Mouse (Mus musculus) forebrain, embryonic 11.5 days (tissue): ENCODE results near the gene Pank4. TPM values are rescaled to one million over a fixed set of nuclear protein-coding genes. Genes with fewer than 3 reads are reported as not detected.

Experiments used
- ATAC-seq: fragments of 200-750 bp; cut with Nextera tagmentation; replicated peaks from 2 replicates; pipeline ENCODE4 v1.8.0; 2017; ENCODE audit warnings: moderate TSS enrichment; ENCODE audit not compliant: low FRiP score
- DNase-seq: peaks from one replicate; pipeline ENCODE4 v3.0.0-alpha.2; 2017; ENCODE audit warnings: low spot score
- H3K27ac ChIP-seq: fragments of 300-500 bp; sonication (generic); 2 replicates; pipeline ENCODE4 v1.5.1; 2014; ENCODE audit warnings: low read depth, low read length
- H3K27me3 ChIP-seq: fragments of 300-500 bp; sonication (generic); 2 replicates; pipeline ENCODE4 v1.6.1; 2014; ENCODE audit warnings: mild to moderate bottlenecking, low read length, mixed read lengths; ENCODE audit not compliant: control insufficient read depth, insufficient read depth
- H3K36me3 ChIP-seq: fragments of 300-500 bp; sonication (generic); 2 replicates; pipeline ENCODE4 v1.6.1; 2014; ENCODE audit warnings: mild to moderate bottlenecking, low read length, moderate library complexity, mixed read lengths; ENCODE audit not compliant: control insufficient read depth, insufficient read depth
- H3K4me1 ChIP-seq: fragments of 300-500 bp; sonication (generic); replicated peaks from 2 replicates; pipeline ENCODE4 v1.6.1; 2014; ENCODE audit warnings: low read length, mixed read lengths; ENCODE audit not compliant: control insufficient read depth, insufficient read depth
- H3K4me2 ChIP-seq: fragments of 300-500 bp; sonication (generic); 2 replicates; pipeline ENCODE4 v1.6.1; 2014; ENCODE audit warnings: low read depth, mild to moderate bottlenecking, low read length, moderate library complexity, mixed read lengths; ENCODE audit not compliant: severe bottlenecking
- H3K4me3 ChIP-seq: fragments of 300-500 bp; sonication (generic); 2 replicates; pipeline ENCODE4 v1.5.1; 2014; ENCODE audit warnings: low read depth, low read length
- H3K9ac ChIP-seq: fragments of 300-500 bp; sonication (generic); 2 replicates; pipeline ENCODE4 v1.6.1; 2014; ENCODE audit warnings: low read length
- H3K9me3 ChIP-seq: fragments of 300-500 bp; sonication (generic); 2 replicates; pipeline ENCODE4 v1.6.1; 2016; ENCODE audit warnings: low read length, mixed read lengths; ENCODE audit not compliant: control insufficient read depth
- WGBS: fragments of 180-500 bp; shearing (Covaris S2); extraction: QIAGEN DNeasy Blood & Tissue Kit; methylation state at CpG from one replicate; pipeline ENCODE4 v1.1.7; 2014; 5-methylcytosine and 5-hydroxymethylcytosine counted together
- polyA plus RNA-seq: library from polyadenylated mRNA; unstranded; fragments of >200 nt; fragmentation: Nextera tagmentation; extraction: Ambion mirVana; gene quantifications from 2 replicates; pipeline ENCODE4 v1.2.1, GENCODE M21; 2014

Pank4 gene
- polyA plus RNA-seq, 1 experiment from 2014 or later: 43.1 TPM

- ATAC-seq (no peak), DNase-seq (no peak)
- Histone ChIP-seq H3K4me1 (peaks cover 10% of the 10 kb centered on the region), H3K9ac (no peak overlapping the region), H3K36me3 (no peaks in the 10 kb centered on the region), H3K4me3 (no peak overlapping the region), H3K27ac (no peak overlapping the region), H3K27me3 (peaks cover 2% of the 10 kb centered on the region; the same call in 1 of the 2 replicates), H3K9me3 (no peaks in the 10 kb centered on the region), H3K4me2 (no peak overlapping the region)
- 71% methylated on average over 12 of the region's 12 CpGs for WGBS
These were observed 50.9 kb downstream of the Pank4 start for GRCm38 (mm10) chr4:155014791-155015190.

GRCm38 (mm10) chr4:155015550-155015949 is 51.6 kb downstream of the Pank4 start:
- H3K4me2 ChIP-seq: no peak overlapping the region
- no peak for DNase-seq
- peaks cover 10% of the 10 kb centered on the region for H3K4me1 ChIP-seq
- peaks cover 2% of the 10 kb centered on the region; the same call in 1 of the 2 replicates for H3K27me3 ChIP-seq
- no peak overlapping the region for H3K9ac ChIP-seq
- no peaks in the 10 kb centered on the region for H3K9me3 ChIP-seq
- no peak overlapping the region for H3K4me3 ChIP-seq
- no peak overlapping the region for H3K27ac ChIP-seq
- H3K36me3 ChIP-seq: no peaks in the 10 kb centered on the region
- 77% methylated on average over 4 of the region's 4 CpGs for WGBS
- ATAC-seq: no peak

- Histone ChIP-seq H3K4me1 (peaks cover 13% of the 10 kb centered on the region), H3K27ac (no peak overlapping the region), H3K36me3 (no peaks in the 10 kb centered on the region), H3K9me3 (no peaks in the 10 kb centered on the region), H3K4me2 (no peak overlapping the region), H3K27me3 (peaks cover 2% of the 10 kb centered on the region; the same call in 1 of the 2 replicates), H3K4me3 (no peak overlapping the region), H3K9ac (no peak overlapping the region)
- 73% methylated on average over 11 of the region's 11 CpGs for WGBS
- DNase-seq (no peak), ATAC-seq (no peak)
These were observed 52.9 kb downstream of the Pank4 start for GRCm38 (mm10) chr4:155016807-155017206.

GRCm38 (mm10) chr4:155017253-155017878 is 53.4 kb downstream of the Pank4 start:
- Histone ChIP-seq H3K27ac (no peak overlapping the region), H3K36me3 (no peaks in the 10 kb centered on the region), H3K4me3 (no peak overlapping the region), H3K27me3 (peaks cover 2% of the 10 kb centered on the region; the same call in 1 of the 2 replicates), H3K4me2 (no peak overlapping the region), H3K9ac (no peak overlapping the region), H3K9me3 (no peaks in the 10 kb centered on the region), H3K4me1 (peaks cover 13% of the 10 kb centered on the region)
- 76% methylated on average over 11 of the region's 11 CpGs for WGBS
- ATAC-seq: no peak
- no peak for DNase-seq

GRCm38 (mm10) chr4:155018066-155018465 is 54.1 kb downstream of the Pank4 start:
- H3K4me1 ChIP-seq: peaks cover 13% of the 10 kb centered on the region
- H3K4me3 ChIP-seq: no peak overlapping the region
- DNase-seq: no peak
- no peak overlapping the region for H3K27ac ChIP-seq
- WGBS: 81% methylated on average over 8 of the region's 8 CpGs
- H3K36me3 ChIP-seq: no peaks in the 10 kb centered on the region
- no peak overlapping the region for H3K4me2 ChIP-seq
- no peak overlapping the region for H3K9ac ChIP-seq
- ATAC-seq: no peak
- no peaks in the 10 kb centered on the region for H3K9me3 ChIP-seq
- H3K27me3 ChIP-seq: peaks cover 2% of the 10 kb centered on the region; the same call in 1 of the 2 replicates

- Histone ChIP-seq H3K27ac (peak overlapping the region; percentile 6; the same call in 1 of the 2 replicates), H3K4me2 (peak overlapping the region; percentile 37), H3K4me1 (peaks cover 13% of the 10 kb centered on the region), H3K27me3 (peaks cover 2% of the 10 kb centered on the region; the same call in 1 of the 2 replicates), H3K9me3 (no peaks in the 10 kb centered on the region), H3K9ac (peak overlapping the region; percentile 23; the same call in 1 of the 2 replicates), H3K36me3 (no peaks in the 10 kb centered on the region), H3K4me3 (peak overlapping the region; percentile 18; the same call in 1 of the 2 replicates)
- peak; percentile 80 for DNase-seq
- peak; percentile 47; the same call in 1 of the 2 replicates for ATAC-seq
- WGBS: 3% methylated on average over 15 of the region's 15 CpGs
These were observed 54.8 kb downstream of the Pank4 start for GRCm38 (mm10) chr4:155018601-155019335.

GRCm38 (mm10) chr4:155019336-155019847 is 55.5 kb downstream of the Pank4 start:
- no peaks in the 10 kb centered on the region for H3K9me3 ChIP-seq
- H3K4me3 ChIP-seq: peak overlapping the region; percentile 18; the same call in 1 of the 2 replicates
- peak; percentile 79 for DNase-seq
- peak; percentile 67 for ATAC-seq
- peak overlapping the region; percentile 37; the same call in 1 of the 2 replicates for H3K4me2 ChIP-seq
- under 1% methylated on average over 10 of the region's 10 CpGs for WGBS
- peaks cover 13% of the 10 kb centered on the region for H3K4me1 ChIP-seq
- peaks cover 2% of the 10 kb centered on the region; the same call in 1 of the 2 replicates for H3K27me3 ChIP-seq
- peak overlapping the region; percentile 23; the same call in 1 of the 2 replicates for H3K9ac ChIP-seq
- H3K36me3 ChIP-seq: no peaks in the 10 kb centered on the region
- peak overlapping the region; percentile 6; the same call in 1 of the 2 replicates for H3K27ac ChIP-seq

- Histone ChIP-seq H3K27me3 (peaks cover 2% of the 10 kb centered on the region; the same call in 1 of the 2 replicates), H3K9ac (no peak overlapping the region), H3K27ac (no peak overlapping the region), H3K4me1 (peaks cover 15% of the 10 kb centered on the region), H3K36me3 (no peaks in the 10 kb centered on the region), H3K4me2 (no peak overlapping the region), H3K4me3 (no peak overlapping the region), H3K9me3 (no peaks in the 10 kb centered on the region)
- no peak for DNase-seq
- 79% methylated on average over 1 of the region's 1 CpGs for WGBS
- no peak for ATAC-seq
These were observed 56.2 kb downstream of the Pank4 start for GRCm38 (mm10) chr4:155020141-155020540.
